Mouse (Mus musculus): ENCODE measurements around the gene Ankrd26. TPM values are rescaled to one million over a fixed set of nuclear protein-coding genes. Genes with fewer than 3 reads are reported as not detected.

The Ankrd26 gene
- total RNA-seq, 2 experiments from 2014 or later = 1.9 to 2.4 TPM

- DNase-seq = peak; percentile 83 to 91
These were observed 82.9 kb downstream of the Ankrd26 start, which contains the start of gene Zfp9 for GRCm38 (mm10) chr6:118478957-118479708. Gene Zfp9, minus strand, starts transcription at chr6:118479320.

GRCm38 (mm10) chr6:118477875-118478785, 83.9 kb downstream of the Ankrd26 start:
- DNase-seq = peak in 1 of 2 experiments; percentile 19

GRCm38 (mm10) chr6:118462069-118462705, 99.8 kb downstream of the Ankrd26 start:
- no peak for DNase-seq

GRCm38 (mm10) chr6:118457726-118458125, 104.3 kb downstream of the Ankrd26 start:
- no peak for DNase-seq

- peak; percentile 89 to 93 for DNase-seq
These were observed 106.9 kb downstream of the Ankrd26 start, which contains the start of gene Zfp248 for GRCm38 (mm10) chr6:118455042-118455631. Gene Zfp248, minus strand, starts transcription at chr6:118455528.

- peak in 1 of 2 experiments; percentile 13 for DNase-seq
These were observed 107.6 kb downstream of the Ankrd26 start for GRCm38 (mm10) chr6:118454452-118454851.

Other genes starting within 250 kb of the Ankrd26 start
- gene Bms1, start 142.8 kb downstream of the Ankrd26 start, total RNA-seq (2021) = 10 to 100 TPM; 19.6 to 22.6 TPM
- 1 to 10 TPM; 2.0 to 2.3 TPM for gene Zfp248, start 106.7 kb downstream of the Ankrd26 start, total RNA-seq (2021)
- 1 to 10 TPM; 5.2 to 5.9 TPM for gene Zfp9, start 82.9 kb downstream of the Ankrd26 start, total RNA-seq (2021)